ENCODE assay signal across 8 mouse cellular contexts in genomic region chr5:33034100-33034499, GRCm38 (mm10). TPM values are rescaled to one million over a fixed set of nuclear protein-coding genes. Genes with fewer than 3 reads are reported as not detected.
A peak's percentile ranks its signal among the peaks of the same experiment; 100 is the strongest.
DNase-seq lines count a peak whose midpoint lies in the region; ATAC-seq and TF ChIP-seq lines count a peak whose summit lies in the region.

No protein-coding gene starts in this region.

- H3K36me3 ChIP-seq in hindbrain, postnatal 0 days (ENCODE audit: insufficient read depth, low read length), result no peaks in the 10 kb centered on the region
- no peaks in the 10 kb centered on the region; the same call in 1 of the 2 replicates for H3K36me3 ChIP-seq in hindbrain, embryonic 14.5 days (replicated peaks; ENCODE audit: control insufficient read depth, insufficient read depth)
- no peaks in the 10 kb centered on the region for H3K36me3 ChIP-seq in ES-Bruce4 (ENCODE audit: control insufficient read depth, insufficient read depth, low read length, poor library complexity, severe bottlenecking)
- H3K36me3 ChIP-seq in midbrain, embryonic 16.5 days (ENCODE audit: control insufficient read depth, insufficient read depth, low read length), result no peaks in the 10 kb centered on the region
- no peaks in the 10 kb centered on the region for H3K36me3 ChIP-seq in midbrain, embryonic 13.5 days

- TF ChIP-seq EP300 in ES-Bruce4 (IDR thresholded peaks at IDR 0.05; ENCODE audit: insufficient read depth, low read depth, low read length), result 0 out of 2 replicates have a peak, but pooled peaks have one; percentile 42

- no peak for DNase-seq in hindbrain, postnatal 0 days (ENCODE audit: low spot score)
- DNase-seq in hindbrain, embryonic 14.5 days (ENCODE audit: low spot score), result no peak
- DNase-seq in mesoderm, embryonic 11.5 days (ENCODE audit: low read depth, low spot score), result peak; percentile 26
- no peak for DNase-seq in left cerebral cortex, postnatal 25 days (ENCODE audit: low spot score in 2 of 2)

- no peaks in the 10 kb centered on the region for H3K9me3 ChIP-seq in hindbrain, postnatal 0 days (ENCODE audit: low read length)
- H3K9me3 ChIP-seq in hindbrain, embryonic 14.5 days (ENCODE audit: control insufficient read depth, low read length), result no peaks in the 10 kb centered on the region
- no peaks in the 10 kb centered on the region for H3K9me3 ChIP-seq in ES-Bruce4 (replicated peaks; ENCODE audit: control insufficient read depth, insufficient read depth, low read length, poor library complexity, severe bottlenecking)
- no peaks in the 10 kb centered on the region for H3K9me3 ChIP-seq in midbrain, embryonic 16.5 days (replicated peaks; ENCODE audit: control insufficient read depth, low read length, poor library complexity, severe bottlenecking)
- no peaks in the 10 kb centered on the region for H3K9me3 ChIP-seq in midbrain, embryonic 13.5 days

- WGBS in hindbrain, postnatal 0 days, result 31% methylated on average over 7 of the region's 7 CpGs
- WGBS in hindbrain, embryonic 14.5 days, result 22% methylated on average over 7 of the region's 7 CpGs
- WGBS in midbrain, embryonic 16.5 days, result 17% methylated on average over 7 of the region's 7 CpGs
- 24% methylated on average over 7 of the region's 7 CpGs for WGBS in midbrain, embryonic 13.5 days

- H3K27ac ChIP-seq in hindbrain, postnatal 0 days, result no peak overlapping the region
- H3K27ac ChIP-seq in hindbrain, embryonic 14.5 days, result no peak overlapping the region
- peak overlapping the region; percentile 48; the same call in 1 of the 2 replicates for H3K27ac ChIP-seq in ES-Bruce4 (ENCODE audit: insufficient read depth, low read length)
- H3K27ac ChIP-seq in midbrain, embryonic 16.5 days (ENCODE audit: low read length), result no peak overlapping the region
- no peak overlapping the region for H3K27ac ChIP-seq in midbrain, embryonic 13.5 days

- intact Hi-C loops in left cerebral cortex, postnatal 25 days (cut with DNase I), result loop anchor here (5.0 to 10.0 kb wide), 4 partner anchors 42 to 289 kb away; partner anchors contain the start of gene Depdc5

- ATAC-seq in hindbrain, postnatal 0 days, result no peak
- no peak for ATAC-seq in hindbrain, embryonic 14.5 days (ENCODE audit: low FRiP score)
- peak; percentile 79 to 85 for ATAC-seq in hematopoietic stem cell, adult 5-6 weeks (replicated peaks in 1 of 2; ENCODE audit: insufficient read depth in 1 of 2, low FRiP score in 2 of 2, low TSS enrichment in 1 of 2, low read depth in 1 of 2, poor library complexity in 2 of 2, severe bottlenecking in 2 of 2)
- no peak for ATAC-seq in midbrain, embryonic 16.5 days
- no peak for ATAC-seq in midbrain, embryonic 13.5 days

- H3K27me3 ChIP-seq in hindbrain, postnatal 0 days (ENCODE audit: insufficient read depth, low read length), result no peaks in the 10 kb centered on the region
- H3K27me3 ChIP-seq in hindbrain, embryonic 14.5 days (ENCODE audit: control insufficient read depth, insufficient read depth, low read length), result no peaks in the 10 kb centered on the region
- no peaks in the 10 kb centered on the region for H3K27me3 ChIP-seq in ES-Bruce4 (ENCODE audit: control insufficient read depth, insufficient read depth, low read length, poor library complexity, severe bottlenecking)
- H3K27me3 ChIP-seq in midbrain, embryonic 16.5 days (ENCODE audit: control insufficient read depth, insufficient read depth, low read depth, low read length), result no peaks in the 10 kb centered on the region
- no peaks in the 10 kb centered on the region for H3K27me3 ChIP-seq in midbrain, embryonic 13.5 days

- H3K4me2 ChIP-seq in hindbrain, postnatal 0 days (ENCODE audit: low read depth, low read length), result no peak overlapping the region
- no peak overlapping the region for H3K4me2 ChIP-seq in hindbrain, embryonic 14.5 days (replicated peaks)
- H3K4me2 ChIP-seq in midbrain, embryonic 16.5 days (ENCODE audit: low read length), result no peak overlapping the region
- H3K4me2 ChIP-seq in midbrain, embryonic 13.5 days (replicated peaks), result no peak overlapping the region

- peak; percentile 63 for TF ChIP-seq CTCF in hindbrain, postnatal 0 days (IDR thresholded peaks at IDR 0.05; ENCODE audit: low read depth)
- TF ChIP-seq CTCF in ES-Bruce4 (IDR thresholded peaks at IDR 0.05; ENCODE audit: low read depth, low read length), result peak; percentile 78

- TF ChIP-seq POLR2A in ES-Bruce4 (IDR thresholded peaks at IDR 0.05; ENCODE audit: insufficient read depth, low read length), result no peak

- no peak overlapping the region for H3K9ac ChIP-seq in hindbrain, postnatal 0 days (replicated peaks; ENCODE audit: low read length)
- no peak overlapping the region for H3K9ac ChIP-seq in hindbrain, embryonic 14.5 days
- no peak overlapping the region for H3K9ac ChIP-seq in ES-Bruce4 (ENCODE audit: low read depth, poor library complexity, severe bottlenecking)
- H3K9ac ChIP-seq in midbrain, embryonic 16.5 days (ENCODE audit: low read depth, low read length), result no peak overlapping the region
- no peak overlapping the region for H3K9ac ChIP-seq in midbrain, embryonic 13.5 days (replicated peaks)

- H3K4me1 ChIP-seq in hindbrain, postnatal 0 days (ENCODE audit: insufficient read depth, low read length), result peaks cover 12% of the 10 kb centered on the region; the same call in 1 of the 2 replicates
- peaks cover 25% of the 10 kb centered on the region for H3K4me1 ChIP-seq in hindbrain, embryonic 14.5 days (replicated peaks; ENCODE audit: control insufficient read depth, insufficient read depth, low read length)
- peaks cover 6% of the 10 kb centered on the region for H3K4me1 ChIP-seq in ES-Bruce4 (ENCODE audit: control insufficient read depth, insufficient read depth, low read length)
- H3K4me1 ChIP-seq in midbrain, embryonic 16.5 days (ENCODE audit: control insufficient read depth, insufficient read depth, low read length), result peaks cover 27% of the 10 kb centered on the region
- H3K4me1 ChIP-seq in midbrain, embryonic 13.5 days (replicated peaks), result peaks cover 32% of the 10 kb centered on the region

- no peak overlapping the region for H3K4me3 ChIP-seq in hindbrain, postnatal 0 days (ENCODE audit: low read length)
- no peak overlapping the region for H3K4me3 ChIP-seq in hindbrain, embryonic 14.5 days (replicated peaks; ENCODE audit: low read length)
- H3K4me3 ChIP-seq in ES-Bruce4 (ENCODE audit: low read depth, low read length), result 0 out of 2 replicates have a peak overlapping the region, but pooled peaks have one; percentile 3
- H3K4me3 ChIP-seq in midbrain, embryonic 16.5 days (ENCODE audit: low read depth, low read length), result no peak overlapping the region
- H3K4me3 ChIP-seq in midbrain, embryonic 13.5 days (replicated peaks), result no peak overlapping the region

RNA-seq across cellular contexts. Expression of gene Ywhah, which starts 15.5 kb away (rescaled TPM):
- total RNA-seq in hindbrain, postnatal 0 days (2014; rRNA removed), result 559 and 659 TPM in 2 replicates
- polyA plus RNA-seq in hindbrain, postnatal 0 days (2015; fragmentation: Nextera tagmentation; extraction: Ambion mirVana), result 935 and 978 TPM in 2 replicates
- 745 and 907 TPM in 2 replicates for polyA plus RNA-seq in hindbrain, embryonic 14.5 days (2014; fragmentation: Nextera tagmentation; extraction: Ambion mirVana)
- polyA plus RNA-seq in ES-Bruce4 (2011; ENCODE audit: insufficient read depth, insufficient read length, low read depth, missing spikeins), result 309 and 334 TPM in 2 replicates
- total RNA-seq in hematopoietic stem cell, adult 5-6 weeks (2017), result 127 and 167 TPM in 2 replicates
- polyA plus RNA-seq in midbrain, embryonic 16.5 days (2015; fragmentation: Nextera tagmentation; extraction: Ambion mirVana), result 878 and 976 TPM in 2 replicates
- 1,000 to 10,000 TPM; 1,163 to 1,279 TPM for total RNA-seq in left cerebral cortex, postnatal 25 days (2021)
- polyA plus RNA-seq in midbrain, embryonic 13.5 days (2015; fragmentation: Nextera tagmentation; extraction: Ambion mirVana), result 517 and 561 TPM in 2 replicates

Comparison
In these comparisons a context has a peak if more than half of its experiments do, and no peak if none do; other contexts are left out.
1. ATAC-seq: peak in hematopoietic stem cell, adult 5-6 weeks (2 of 2); none in hindbrain, postnatal 0 days (single experiment), hindbrain, embryonic 14.5 days (single experiment), midbrain, embryonic 16.5 days (single experiment) and midbrain, embryonic 13.5 days (single experiment).